In the genomic region with DNA sequence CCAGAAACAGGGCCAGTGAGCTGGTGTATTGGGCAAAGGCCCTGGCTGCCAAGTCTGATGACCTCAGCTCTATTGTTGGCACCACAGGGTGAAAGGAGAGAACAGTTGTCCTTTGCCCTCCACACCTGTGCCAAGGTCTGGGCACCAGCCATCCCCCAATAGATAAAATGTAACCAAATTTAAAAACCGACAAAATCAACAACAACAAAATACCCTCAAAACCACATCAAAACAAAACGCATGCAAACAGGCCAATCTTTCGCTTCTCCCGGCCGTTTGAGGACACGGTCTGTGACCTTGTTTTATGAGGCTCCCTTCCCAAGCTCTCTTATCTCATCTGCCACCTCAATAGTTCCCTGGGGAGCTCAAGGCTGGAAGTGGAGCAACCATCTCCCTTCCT, we compare ENCODE assay signal across 28 mouse cellular contexts. TPM values are rescaled to one million over a fixed set of nuclear protein-coding genes. Genes with fewer than 3 reads are reported as not detected.
DNase-seq lines count a peak whose midpoint lies in the region; TF ChIP-seq lines count a peak whose summit lies in the region.
"Had no signal": no experiment of that assay in that cellular context is flagged by ENCODE, and none has a peak within 500 bp of the region (broad histone marks: within the 10 kb centered on the region; RNA-seq: fewer than 3 reads in every experiment).

No protein-coding gene starts in this region.

- DNase-seq in heart, adult 2 months = peak in 1 of 2 experiments; percentile 65
- DNase-seq in heart, postnatal 4 days = no peak
- peak; percentile 84 for DNase-seq in kidney, adult 9 months
- no peak for DNase-seq in kidney, postnatal 10 days
- DNase-seq in adrenal gland, postnatal 36 days = peak; percentile 54 to 57
- DNase-seq in kidney, postnatal 25 days = peak; percentile 61 to 74
- DNase-seq in gastrocnemius, postnatal 10 days = no peak
- DNase-seq in lung, postnatal 10 days = no peak
- DNase-seq: cerebellum, adult 9-11 months; gastrocnemius, postnatal 14 days; left cerebral cortex, postnatal 4 days; liver, embryonic 13.5 days; right cerebral cortex, postnatal 4 days; thymus, postnatal 36 days had no signal

- no peak for TF ChIP-seq POLR2A in heart, adult 2 months (IDR thresholded peaks at IDR 0.05; ENCODE audit: insufficient read depth, low read depth, low read length)

- H3K79me2 ChIP-seq in heart, adult 2 months (replicated peaks; ENCODE audit: control insufficient read depth, insufficient read depth, low read length) = no peaks in the 10 kb centered on the region

- H3K9ac ChIP-seq in heart, adult 2 months (ENCODE audit: low read depth, low read length) = no peak overlapping the region
- H3K9ac ChIP-seq: forebrain, embryonic 12.5 days; hindbrain, embryonic 14.5 days; liver, embryonic 13.5 days; midbrain, embryonic 12.5 days; neural tube, embryonic 12.5 days had no signal

- TF ChIP-seq EP300 in heart, adult 2 months (IDR thresholded peaks at IDR 0.05; ENCODE audit: insufficient read depth, low read depth, low read length) = peak; percentile 77; the same call in 1 of the 2 replicates

- H3K4me3 ChIP-seq in heart, adult 2 months = no peak overlapping the region
- H3K4me3 ChIP-seq: forebrain, embryonic 12.5 days; left cerebral cortex, adult 2 months; liver, embryonic 13.5 days; midbrain, embryonic 12.5 days; neural tube, embryonic 12.5 days had no signal

- no peaks in the 10 kb centered on the region for H3K36me3 ChIP-seq in heart, adult 2 months (ENCODE audit: control insufficient read depth, insufficient read depth, low read length)
- H3K36me3 ChIP-seq: forebrain, embryonic 12.5 days; liver, embryonic 13.5 days; midbrain, embryonic 12.5 days; neural tube, embryonic 12.5 days had no signal

- intact Hi-C loops in heart, adult 2 months (cut with DNase I) = no loop called here

- 25% methylated on average over 6 of the region's 6 CpGs for WGBS in heart, adult 2 months

- H3K27me3 ChIP-seq in heart, adult 2 months (ENCODE audit: control insufficient read depth, insufficient read depth, low read length) = no peaks in the 10 kb centered on the region
- H3K27me3 ChIP-seq: forebrain, embryonic 12.5 days; liver, embryonic 13.5 days; midbrain, embryonic 12.5 days; neural tube, embryonic 12.5 days had no signal

- peak overlapping the region; percentile 82 for H3K27ac ChIP-seq in heart, adult 2 months
- H3K27ac ChIP-seq: forebrain, embryonic 12.5 days; hindbrain, embryonic 14.5 days; left cerebral cortex, adult 2 months; liver, embryonic 13.5 days; midbrain, embryonic 12.5 days; neural tube, embryonic 12.5 days; stomach, postnatal 0 days had no signal

- TF ChIP-seq CTCF in heart, adult 2 months (IDR thresholded peaks at IDR 0.05) = no peak

- peaks cover 27% of the 10 kb centered on the region for H3K4me1 ChIP-seq in heart, adult 2 months (ENCODE audit: control insufficient read depth, insufficient read depth, low read length)
- H3K4me1 ChIP-seq: forebrain, embryonic 12.5 days; midbrain, embryonic 12.5 days; neural tube, embryonic 12.5 days had no signal

RNA-seq across cellular contexts. Expression of gene Ceacam16, which starts 5.4 kb away (rescaled TPM):
- total RNA-seq in heart, adult 2 months (2021) = under 1 TPM in 1 of 2 experiments, not detected in 1; 0.14 TPM
- 0.35 and 0.66 TPM in 2 replicates for polyA plus RNA-seq in heart, adult 2 months (2012; rRNA removed)
- total RNA-seq in heart, postnatal 4 days (2021) = under 1 TPM in 1 of 2 experiments, not detected in 1; 0.38 TPM
- not detected for total RNA-seq in adrenal gland, postnatal 36 days (2021)
- not detected for total RNA-seq in gastrocnemius, postnatal 10 days (2021)
- total RNA-seq: left cerebral cortex, adult 2 months; left cerebral cortex, postnatal 4 days; monocyte, adult 5-6 weeks had no signal
- polyA plus RNA-seq: C2C12; cortical plate, adult 2 months; embryonic facial prominence, embryonic 11.5 days; forebrain, embryonic 12.5 days; frontal cortex, adult 2 months; intestine, embryonic 14.5 days; liver, embryonic 13.5 days; lung, embryonic 16.5 days; neural tube, embryonic 12.5 days; stomach, postnatal 0 days had no signal

RNA-seq across cellular contexts. Expression of gene Gm19345, which starts 14.7 kb away (rescaled TPM):
- not detected for total RNA-seq in heart, adult 2 months (2021)
- polyA plus RNA-seq in heart, adult 2 months (2012; rRNA removed) = not detected in 2 replicates
- not detected for total RNA-seq in heart, postnatal 4 days (2021)
- under 1 TPM in 1 of 2 experiments, not detected in 1; 0.83 TPM for total RNA-seq in adrenal gland, postnatal 36 days (2021)
- total RNA-seq in gastrocnemius, postnatal 10 days (2021) = not detected
- total RNA-seq: gastrocnemius, postnatal 14 days; heart, postnatal 14 days; monocyte, adult 5-6 weeks had no signal
- polyA plus RNA-seq: C2C12; embryonic facial prominence, embryonic 11.5 days; liver, embryonic 13.5 days had no signal

RNA-seq across cellular contexts. Expression of gene Ceacam19, which starts 21.3 kb away (rescaled TPM):
- not detected for total RNA-seq in heart, adult 2 months (2021)
- not detected in 2 replicates for polyA plus RNA-seq in heart, adult 2 months (2012; rRNA removed)
- total RNA-seq in heart, postnatal 4 days (2021) = not detected
- total RNA-seq in adrenal gland, postnatal 36 days (2021) = not detected
- not detected for total RNA-seq in gastrocnemius, postnatal 10 days (2021)
- total RNA-seq: gastrocnemius, postnatal 14 days; heart, postnatal 14 days; left cerebral cortex, adult 2 months; left cerebral cortex, postnatal 4 days had no signal
- polyA plus RNA-seq: C2C12; cortical plate, adult 2 months; embryonic facial prominence, embryonic 11.5 days; forebrain, embryonic 12.5 days; frontal cortex, adult 2 months; hindbrain, embryonic 14.5 days; intestine, embryonic 14.5 days; liver, embryonic 13.5 days; lung, embryonic 16.5 days; midbrain, embryonic 12.5 days; neural tube, embryonic 12.5 days had no signal

RNA-seq across cellular contexts. Expression of gene Bcl3, which starts 43.9 kb away (rescaled TPM):
- total RNA-seq in heart, adult 2 months (2021) = 1 to 10 TPM; 3.5 to 6.1 TPM
- 11.9 and 14.0 TPM in 2 replicates for polyA plus RNA-seq in heart, adult 2 months (2012; rRNA removed)
- total RNA-seq in heart, postnatal 4 days (2021) = 1 to 10 TPM; 4.0 TPM
- 10 to 100 TPM; 19.5 to 51.0 TPM for total RNA-seq in adrenal gland, postnatal 36 days (2021)
- 1 to 10 TPM; 1.8 to 7.0 TPM for total RNA-seq in gastrocnemius, postnatal 10 days (2021)

RNA-seq across cellular contexts. Expression of gene Pvr, which starts 54.5 kb away (rescaled TPM):
- total RNA-seq in heart, adult 2 months (2021) = 10 to 100 TPM; 20.1 to 24.5 TPM
- polyA plus RNA-seq in heart, adult 2 months (2012; rRNA removed) = 18.1 and 34.0 TPM in 2 replicates
- total RNA-seq in heart, postnatal 4 days (2021) = 10 to 100 TPM; 25.7 to 28.3 TPM
- total RNA-seq in adrenal gland, postnatal 36 days (2021) = 10 to 100 TPM; 28.8 to 33.7 TPM
- total RNA-seq in gastrocnemius, postnatal 10 days (2021) = 10 to 100 TPM; 10.7 to 15.3 TPM

Comparison
In these comparisons a context has a peak if more than half of its experiments do, and no peak if none do; other contexts are left out.
1. DNase-seq: peak in kidney, adult 9 months (single experiment), adrenal gland, postnatal 36 days (2 of 2) and kidney, postnatal 25 days (2 of 2); none in heart, postnatal 4 days (single experiment), kidney, postnatal 10 days (single experiment), gastrocnemius, postnatal 10 days (single experiment) and lung, postnatal 10 days (single experiment).